Mouse (Mus musculus): Measurements from ENCODE around the gene E430018J23Rik. TPM values are rescaled to one million over a fixed set of nuclear protein-coding genes. Genes with fewer than 3 reads are reported as not detected.
"Not testable (repeated sequence)": the region's sequence is repeated elsewhere in the genome, so short reads cannot be mapped to it uniquely, and the experiment has no call there.

E430018J23Rik gene
- total RNA-seq (2021): 1 to 10 TPM; 5.4 to 6.4 TPM
- long read RNA-seq, partial matches to known transcripts: 0 of 1 reads
- long read RNA-seq, other reads (novel, unspliced or antisense): 1 of 1 reads

DNA sequence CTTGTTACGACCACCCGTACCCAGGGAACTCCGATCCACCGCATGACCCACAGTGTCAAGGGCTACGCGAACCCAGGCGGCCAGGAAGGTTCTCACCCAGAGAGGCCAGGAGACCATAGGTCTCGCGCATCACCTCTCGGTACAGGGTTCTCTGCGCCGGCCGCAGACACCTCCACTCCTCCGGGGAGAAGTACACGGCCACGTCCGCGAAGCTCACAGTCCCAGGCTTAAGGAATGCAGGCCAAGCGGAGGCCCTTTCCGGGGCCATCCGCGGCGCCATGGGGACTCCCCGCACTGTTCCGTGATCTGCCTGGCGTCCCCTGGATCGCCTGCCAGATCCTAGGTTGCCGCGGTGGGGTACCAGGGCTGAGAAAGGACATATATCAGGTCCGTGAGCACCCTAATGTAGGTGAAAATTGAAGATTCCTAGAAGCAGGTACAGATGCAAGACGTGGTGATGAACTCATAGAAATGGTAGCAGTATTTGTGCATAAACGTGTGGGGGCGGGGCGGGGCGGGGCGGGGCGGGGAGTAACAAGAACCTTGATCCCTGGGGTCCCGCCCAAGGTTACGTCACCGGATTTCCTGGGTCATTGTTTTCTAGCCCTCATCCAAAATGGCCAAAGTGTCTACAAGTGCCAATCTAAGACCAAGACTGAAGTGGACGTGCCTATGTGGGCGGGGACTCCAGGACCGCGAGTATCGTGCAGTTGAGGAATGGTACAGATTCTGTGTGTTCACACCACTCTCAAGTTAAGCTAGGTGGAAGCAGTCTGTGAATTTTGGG lies at the start of gene E430018J23Rik:
Gene E430018J23Rik (minus strand): TSS at position 473 of the 787 bp plus-strand sequence.
- DNase-seq (ENCODE audit: low spot score in 2 of 2): peak; percentile 96

DNA sequence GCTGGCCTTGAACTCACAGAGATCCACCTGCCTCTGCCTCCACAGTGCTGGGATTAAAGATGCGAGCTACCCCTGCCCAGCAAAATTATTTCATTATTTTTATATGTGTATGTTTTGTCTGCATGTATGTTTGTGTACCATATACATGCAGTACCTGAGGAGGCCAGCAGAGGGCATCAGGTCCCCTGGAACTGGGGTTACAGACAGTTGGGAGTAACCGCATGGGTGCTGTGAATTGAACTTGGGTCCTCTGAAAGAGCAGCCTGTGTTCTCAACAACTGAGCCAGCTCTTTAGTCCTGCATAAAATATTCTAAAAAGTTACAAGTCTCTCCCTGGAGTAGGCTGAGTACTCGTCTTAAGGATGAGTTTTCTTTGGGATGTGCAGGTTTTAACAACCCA lies 44.3 kb upstream of the E430018J23Rik start:
- DNase-seq (ENCODE audit: low spot score in 2 of 2): no peak

DNA sequence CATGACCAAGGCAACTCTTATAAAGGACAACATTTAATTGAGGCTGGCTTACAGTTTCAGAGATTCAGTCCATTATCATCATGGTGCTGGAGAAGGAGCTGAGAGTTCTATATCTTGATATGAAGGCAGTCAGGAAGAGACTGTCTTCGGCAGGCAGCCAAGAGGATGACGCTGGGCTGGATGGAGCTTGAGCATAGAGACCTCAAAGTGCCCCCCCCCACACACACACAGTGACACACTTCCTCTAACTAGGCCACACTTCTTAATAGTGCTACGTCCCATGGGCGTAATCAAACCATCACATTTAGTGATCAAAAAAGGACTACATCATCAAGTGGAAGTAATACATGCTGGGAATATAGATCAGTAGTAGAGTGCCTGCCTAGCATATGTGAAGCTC lies 41.8 kb upstream of the E430018J23Rik start:
- DNase-seq (ENCODE audit: low spot score in 2 of 2): no peak

DNA sequence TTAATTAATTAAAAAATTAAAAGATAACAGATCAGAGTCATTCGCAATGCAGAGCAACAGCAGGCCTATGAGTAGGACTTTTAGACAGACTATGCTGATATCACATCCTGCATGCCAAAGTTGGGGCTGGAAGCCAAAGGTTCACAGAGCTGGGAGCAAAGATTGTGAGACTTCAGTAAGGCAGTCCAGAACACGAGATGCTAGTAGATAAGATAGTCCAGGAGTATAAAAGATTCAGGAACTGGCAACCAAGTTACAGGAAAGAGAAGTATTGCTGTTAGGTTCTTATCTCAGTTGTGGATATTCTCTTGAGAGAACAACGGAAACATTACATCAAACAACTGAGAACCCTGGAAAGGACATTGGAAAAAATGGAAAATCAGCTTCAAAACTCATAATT lies 32.9 kb upstream of the E430018J23Rik start:
- no peak for DNase-seq (ENCODE audit: low spot score in 2 of 2)

DNA sequence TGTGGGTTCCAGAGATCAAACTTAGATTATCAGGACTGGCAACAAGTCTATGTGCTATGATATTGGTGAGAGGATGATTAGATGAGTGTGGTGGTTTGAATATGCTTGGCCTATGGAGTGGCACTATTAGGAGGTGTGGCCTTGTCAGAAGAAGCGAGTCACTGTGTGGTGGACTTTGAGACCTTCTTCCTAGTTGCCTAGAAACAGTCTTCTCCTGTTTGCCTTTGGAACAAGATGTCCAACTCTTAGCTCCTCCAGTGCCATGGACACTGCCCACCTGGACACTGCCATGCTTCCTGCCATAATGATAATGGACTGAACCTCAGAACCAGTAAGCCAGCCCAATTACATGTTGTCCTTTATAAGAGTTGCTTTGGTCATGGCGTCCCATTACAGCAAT lies 32.5 kb upstream of the E430018J23Rik start:
- no peak for DNase-seq (ENCODE audit: low spot score in 2 of 2)

DNA sequence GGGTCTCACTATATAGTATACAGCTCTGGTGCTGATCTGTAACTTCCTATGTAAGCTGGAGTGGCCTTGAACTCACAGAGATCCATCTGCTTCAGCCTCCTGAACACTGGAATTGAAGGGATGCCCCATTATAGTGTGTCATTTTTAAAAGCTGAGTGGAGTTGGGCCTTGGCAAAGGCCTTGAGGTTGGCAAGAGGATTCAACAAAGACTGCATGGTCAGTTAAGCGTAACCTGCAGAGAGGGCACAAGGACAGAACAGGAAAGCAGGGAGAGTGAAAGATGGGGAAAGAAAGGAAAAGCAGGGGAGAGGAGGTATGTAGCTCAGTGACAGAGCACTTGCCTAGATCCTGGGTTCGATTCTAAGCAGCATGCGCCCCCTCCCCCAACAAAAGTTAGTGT lies 31.9 kb upstream of the E430018J23Rik start:
- no peak for DNase-seq (ENCODE audit: low spot score in 2 of 2)

DNA sequence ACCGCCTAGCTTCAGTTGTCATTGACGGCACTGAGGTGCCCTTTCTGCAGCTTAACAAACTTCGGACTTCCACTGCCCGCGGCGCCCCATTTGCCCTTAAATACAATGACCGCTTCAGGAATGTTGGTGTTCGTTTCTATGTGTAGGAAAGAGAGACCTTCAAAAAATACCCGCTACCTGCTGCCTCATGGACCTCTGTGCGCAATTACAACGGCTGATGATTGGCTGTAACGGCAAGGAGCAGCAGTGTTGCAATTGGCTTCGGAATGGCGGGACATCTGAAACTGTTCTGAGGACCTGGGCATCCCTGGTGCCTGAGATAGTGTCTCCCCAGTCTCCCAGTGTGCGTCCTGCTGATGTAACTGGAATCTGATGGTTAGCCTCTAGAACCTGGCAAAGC lies 28.8 kb upstream of the E430018J23Rik start:
- DNase-seq (ENCODE audit: low spot score in 2 of 2): peak in 1 of 2 experiments; percentile 43

DNA sequence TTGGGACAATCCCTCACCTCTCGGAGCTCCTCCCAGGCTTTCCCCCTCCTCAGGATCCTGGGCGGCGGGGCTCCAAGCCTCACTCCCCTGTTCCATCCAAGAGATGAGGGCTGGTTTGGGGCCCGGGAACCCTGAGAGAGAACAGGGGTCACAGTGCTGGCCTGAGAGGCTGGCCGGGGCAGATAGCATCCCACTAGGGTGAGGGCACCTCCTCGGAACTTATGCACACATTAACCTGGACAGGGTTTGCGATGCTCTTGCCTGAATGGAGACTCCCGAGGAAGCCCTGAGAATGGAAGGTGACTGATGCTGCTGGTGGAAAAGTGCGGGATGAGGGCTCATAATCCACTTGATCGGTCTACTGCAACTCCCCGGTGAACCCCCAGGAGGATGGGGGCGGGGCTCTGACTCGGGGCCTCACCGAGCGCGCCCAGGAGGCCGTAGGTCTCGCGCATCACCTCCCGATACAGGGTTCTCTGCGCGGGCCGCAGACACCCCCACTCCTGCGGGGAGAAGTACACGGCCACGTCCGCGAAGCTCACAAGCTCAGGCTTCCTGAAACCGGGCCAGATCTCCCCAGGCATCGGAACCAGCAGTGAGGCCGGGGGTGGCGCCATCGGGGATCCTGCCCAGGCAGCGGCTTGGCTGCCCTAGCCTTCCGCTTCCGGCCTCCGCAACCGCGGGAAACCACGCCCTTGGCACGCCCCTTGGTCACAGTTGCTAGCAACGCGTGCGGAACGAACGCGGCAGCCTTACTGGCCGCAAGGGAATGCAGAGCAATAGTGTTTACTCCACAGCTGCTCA lies 28.2 kb upstream of the E430018J23Rik start, which contains the start of gene Zfp688:
Gene Zfp688 (minus strand): TSS at position 681 of the 804 bp plus-strand sequence.
- DNase-seq (ENCODE audit: low spot score in 2 of 2): peak; percentile 92 to 95

DNA sequence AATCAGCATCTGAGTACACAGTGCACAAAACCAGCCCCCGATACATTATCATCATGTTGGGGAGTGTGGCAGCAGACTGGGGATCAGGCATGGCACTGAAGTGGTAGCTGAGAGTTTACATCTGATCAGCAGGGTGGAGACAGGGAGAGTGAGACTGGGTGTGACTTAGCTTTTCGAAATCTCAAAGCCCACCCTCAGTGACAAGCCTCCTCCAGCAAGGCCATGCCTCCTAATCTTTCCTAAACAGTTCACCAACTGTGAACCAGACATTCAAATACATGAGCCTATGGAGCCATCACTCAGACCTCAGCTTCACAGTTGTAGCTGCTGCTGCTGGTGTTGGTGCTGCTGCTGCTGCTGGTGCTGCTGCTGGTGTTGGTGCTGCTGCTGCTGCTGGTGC lies 18.0 kb upstream of the E430018J23Rik start:
- DNase-seq (ENCODE audit: low spot score in 2 of 2): no peak

DNA sequence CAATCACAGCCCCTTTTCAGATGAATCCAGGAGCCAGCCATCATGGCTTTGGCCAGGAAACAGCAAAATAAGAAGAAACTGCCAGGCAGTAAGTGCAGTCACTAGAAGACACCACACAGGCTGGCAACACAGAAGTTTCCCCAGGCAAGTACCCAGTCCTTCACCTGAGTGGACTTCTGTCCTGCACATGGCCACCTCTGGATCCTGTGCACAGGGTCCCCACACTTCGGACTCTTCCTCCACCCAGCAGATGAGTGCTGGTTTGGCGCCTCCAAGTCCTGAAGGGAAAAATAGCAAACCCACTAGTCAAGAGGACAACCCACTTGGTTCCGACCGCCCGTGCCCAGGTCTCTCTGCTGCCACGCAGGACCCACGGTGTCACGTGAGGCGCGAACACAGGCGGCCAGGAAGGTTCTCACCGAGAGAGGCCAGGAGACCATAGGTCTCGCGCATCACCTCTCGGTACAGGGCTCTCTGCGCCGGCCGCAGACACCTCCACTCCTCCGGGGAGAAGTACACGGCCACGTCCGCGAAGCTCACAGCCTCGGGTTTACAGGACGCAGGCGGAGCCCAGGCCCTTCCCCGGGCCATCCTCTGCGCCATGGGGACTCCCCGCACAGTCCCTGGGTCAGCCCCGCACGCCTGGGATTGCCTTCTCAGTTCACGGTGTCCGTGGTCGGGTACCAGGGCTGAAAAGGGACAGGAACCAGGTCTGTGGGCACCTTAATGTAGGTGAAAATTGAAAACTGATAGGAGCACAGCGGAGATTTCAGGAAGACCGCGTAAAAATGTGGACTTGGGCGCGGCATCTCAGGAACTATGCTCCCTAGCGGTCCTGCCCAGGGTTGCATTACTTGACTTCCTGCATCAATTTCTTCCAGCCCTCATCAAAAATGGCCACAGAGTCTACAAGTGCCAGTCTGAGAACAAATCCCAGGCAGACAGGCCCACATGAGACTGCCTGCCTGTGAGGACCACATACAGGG lies 12.9 kb upstream of the E430018J23Rik start, which contains the start of gene Zfp764:
Gene Zfp764 (minus strand): TSS at position 821 of the 986 bp plus-strand sequence.
- peak; percentile 87 to 90 for DNase-seq (ENCODE audit: low spot score in 2 of 2)

DNA sequence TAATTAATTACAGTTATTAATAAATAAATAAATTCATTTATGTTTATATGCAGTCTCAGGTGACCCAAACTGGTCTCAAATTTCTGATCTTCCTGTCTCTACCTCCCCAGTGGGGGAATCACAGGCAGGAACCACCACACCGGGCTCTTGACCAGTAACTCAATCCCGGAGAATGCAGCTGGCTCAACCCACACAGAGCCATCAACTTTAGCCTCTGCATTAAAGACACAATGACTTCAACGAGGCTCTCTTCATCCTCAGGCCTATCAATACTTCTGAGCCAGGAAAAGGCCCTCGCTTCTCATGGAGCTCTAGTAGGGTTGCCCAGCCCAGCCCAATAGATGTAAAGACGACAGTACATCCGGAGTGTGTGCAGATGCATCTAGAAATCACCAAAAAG lies 10.7 kb upstream of the E430018J23Rik start:
- not testable (repeated sequence) for DNase-seq (ENCODE audit: low spot score in 2 of 2)

DNA sequence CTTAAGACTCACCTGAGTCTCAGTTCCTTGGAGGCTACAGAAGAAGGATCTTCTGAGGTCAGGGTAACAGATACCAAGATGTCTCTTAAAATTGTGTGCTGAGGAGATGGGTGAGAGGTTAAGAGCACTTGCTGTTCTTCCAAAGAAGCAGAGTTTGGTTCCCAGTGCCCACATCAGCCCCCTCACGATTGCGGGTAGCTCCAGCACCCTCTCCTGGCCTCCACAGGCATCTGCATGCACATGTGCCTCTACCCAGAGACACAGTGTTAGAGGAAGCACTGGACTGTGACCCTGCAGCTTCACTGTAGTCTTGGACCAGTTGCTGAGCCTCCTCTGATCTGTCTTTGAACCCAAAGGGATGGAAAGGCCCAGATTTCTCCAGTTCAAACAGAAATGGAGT lies 9.6 kb upstream of the E430018J23Rik start:
- DNase-seq (ENCODE audit: low spot score in 2 of 2): no peak

DNA sequence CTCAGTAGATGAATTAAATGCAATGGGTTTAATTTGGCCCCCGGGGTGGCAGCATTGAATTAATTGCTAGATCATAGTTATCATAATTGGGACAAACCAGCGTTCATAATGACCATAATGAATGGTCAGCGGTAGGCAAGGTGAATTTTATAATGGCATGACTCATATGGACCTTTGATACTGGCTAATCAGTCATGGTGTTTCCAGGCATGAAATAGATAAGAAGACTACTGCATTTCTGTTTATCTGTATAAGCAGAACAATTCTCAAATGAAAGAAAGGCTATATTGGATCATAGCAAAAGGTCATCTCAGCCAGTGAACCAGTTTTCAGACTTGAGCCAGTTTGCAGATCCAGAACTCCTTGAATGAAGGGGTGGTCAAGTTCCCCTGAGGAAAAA lies 6.9 kb upstream of the E430018J23Rik start:
- no peak for DNase-seq (ENCODE audit: low spot score in 2 of 2)

DNA sequence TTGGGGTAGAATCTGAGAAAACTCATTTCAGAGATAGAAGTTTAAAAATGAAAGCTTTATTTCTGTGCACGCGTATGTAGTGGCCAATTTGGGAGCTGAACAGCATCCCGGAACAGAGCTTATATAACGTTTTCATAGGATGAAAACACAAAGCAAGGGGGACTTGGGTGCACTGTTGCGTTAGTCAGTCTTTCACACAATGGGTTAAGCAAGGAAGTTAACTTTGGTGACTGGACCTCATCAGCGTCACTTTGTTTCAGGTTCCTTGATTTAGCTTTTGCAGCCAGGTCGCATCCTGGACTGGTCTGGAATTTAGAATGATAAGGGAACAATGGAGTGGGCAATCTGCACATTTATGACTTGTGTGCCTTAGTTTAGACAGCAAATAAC lies 510 bp upstream of the E430018J23Rik start:
- DNase-seq (ENCODE audit: low spot score in 2 of 2): no peak

DNA sequence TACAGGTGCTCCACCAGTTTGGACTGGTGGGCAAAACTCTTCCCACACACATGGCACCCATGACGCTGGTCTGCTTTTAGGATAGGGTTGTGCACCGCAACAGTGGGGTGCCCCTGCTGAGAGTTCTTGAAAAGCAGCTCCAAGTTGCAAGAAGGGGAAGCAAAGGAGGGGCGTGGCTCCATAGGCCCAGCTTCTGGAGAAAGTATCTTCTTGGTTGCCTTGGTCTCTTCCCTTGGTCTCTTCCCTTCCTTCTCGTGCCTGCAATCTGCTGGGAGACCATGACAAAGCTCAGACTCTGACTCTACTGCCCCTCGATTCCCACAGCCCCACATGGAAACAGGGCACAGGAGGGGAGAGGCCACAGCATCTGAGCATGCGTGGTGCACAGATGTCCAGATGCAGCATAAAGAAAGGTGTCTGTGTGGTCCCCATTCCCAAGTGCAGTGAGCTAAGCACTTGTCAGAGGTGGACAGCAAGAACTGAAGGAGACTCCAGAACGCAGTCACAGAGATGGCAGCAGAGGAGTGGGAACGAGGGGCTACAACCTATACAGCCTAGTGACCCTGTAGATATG lies 1.1 kb downstream of the E430018J23Rik start:
- DNase-seq (ENCODE audit: low spot score in 2 of 2): no peak

DNA sequence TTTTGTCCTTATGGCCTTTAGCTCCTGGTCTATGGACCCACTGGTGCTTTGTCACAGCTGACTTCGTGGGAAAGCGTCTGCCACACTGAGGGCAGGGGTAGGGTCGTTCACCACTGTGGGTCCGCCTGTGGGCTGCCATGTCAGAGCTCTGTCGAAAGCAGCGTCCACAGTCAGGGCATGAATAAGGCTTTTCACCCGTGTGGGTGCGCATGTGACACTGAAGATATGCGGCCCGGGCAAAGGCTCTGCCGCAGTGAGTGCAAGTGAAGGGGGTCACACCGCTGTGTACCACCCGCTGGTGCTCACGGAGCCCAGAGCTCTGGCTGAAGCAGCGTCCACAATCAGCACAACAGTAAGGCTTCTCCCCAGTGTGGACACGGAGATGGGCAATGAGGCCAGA lies 1.9 kb downstream of the E430018J23Rik start:
- DNase-seq (ENCODE audit: low spot score in 2 of 2): no peak

DNA sequence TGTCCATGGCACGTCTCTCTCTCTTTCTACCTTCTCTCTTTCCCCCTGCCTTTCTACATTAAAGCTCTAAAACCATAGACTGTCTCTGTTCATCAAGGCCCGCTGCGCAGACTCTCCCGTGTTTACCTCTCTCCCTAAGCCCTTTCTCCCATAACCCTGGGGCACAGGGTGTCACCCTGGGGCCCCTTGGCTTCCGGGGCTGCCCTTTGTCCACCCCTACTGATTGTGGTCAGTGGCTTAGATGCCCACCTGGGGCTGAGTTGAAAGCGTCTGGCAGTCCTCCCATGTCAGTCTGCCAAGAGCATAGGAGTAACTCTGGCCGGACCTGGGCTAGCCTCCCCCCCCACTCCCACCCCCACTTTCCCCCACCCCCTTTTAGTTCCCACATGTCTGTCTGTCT lies 3.1 kb downstream of the E430018J23Rik start:
- DNase-seq (ENCODE audit: low spot score in 2 of 2): no peak

DNA sequence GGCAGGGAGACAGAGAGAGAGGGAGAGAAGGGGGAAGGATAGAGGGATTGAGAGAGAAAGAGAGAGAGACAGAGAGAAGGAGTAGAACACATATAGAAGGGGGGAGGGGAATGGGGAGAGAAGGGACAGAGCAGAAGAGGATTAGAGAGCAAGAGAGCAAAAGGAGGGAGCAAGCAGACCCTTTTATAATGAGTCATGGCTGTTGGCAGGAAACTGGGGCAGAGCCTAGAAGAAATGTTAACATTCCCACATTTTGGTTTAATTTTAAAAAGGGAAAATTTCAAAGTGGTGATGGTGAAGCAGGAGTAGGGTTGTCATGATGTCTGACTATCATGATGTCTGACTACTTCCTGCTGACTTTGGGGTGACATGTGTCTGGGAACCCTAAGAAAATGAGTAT lies 5.2 kb downstream of the E430018J23Rik start:
- DNase-seq (ENCODE audit: low spot score in 2 of 2): not testable (repeated sequence)

DNA sequence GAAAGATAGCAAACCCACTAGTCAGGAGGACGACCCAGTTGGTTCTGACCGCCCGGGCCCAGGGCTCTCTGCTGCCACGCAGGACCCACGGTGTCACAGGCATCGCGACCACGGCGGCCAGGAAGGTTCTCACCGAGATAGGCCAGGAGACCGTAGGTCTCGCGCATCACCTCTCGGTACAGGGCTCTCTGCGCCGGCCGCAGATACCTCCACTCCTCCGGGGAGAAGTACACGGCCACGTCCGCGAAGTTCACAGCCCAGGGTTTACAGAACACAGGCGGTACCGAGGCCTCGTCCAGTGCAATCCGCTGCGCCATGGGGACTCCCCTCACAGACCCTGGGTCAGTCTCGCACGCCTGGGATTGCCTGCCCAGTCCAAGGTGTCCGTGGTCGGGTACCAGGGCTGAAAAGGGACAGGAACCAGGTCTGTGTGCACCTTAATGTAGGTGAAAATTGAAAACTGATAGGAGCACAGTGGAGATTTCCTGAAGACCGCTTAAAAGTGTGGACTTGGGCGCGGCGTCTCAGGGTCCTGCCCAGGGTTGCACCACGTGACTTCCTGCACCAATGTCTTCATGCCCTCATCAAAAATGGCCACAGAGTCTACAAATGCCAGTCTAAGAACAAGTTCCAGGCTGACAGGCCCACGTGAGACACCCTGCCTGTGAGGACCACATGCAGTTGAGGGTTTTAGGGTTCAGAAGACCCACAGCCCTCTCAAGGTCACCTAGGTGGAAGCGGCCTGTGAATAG lies 6.6 kb downstream of the E430018J23Rik start, which contains the start of gene 9130019O22Rik:
Gene 9130019O22Rik (minus strand): TSS at position 526 of the 752 bp plus-strand sequence.
- peak; percentile 87 to 91 for DNase-seq (ENCODE audit: low spot score in 2 of 2)

DNA sequence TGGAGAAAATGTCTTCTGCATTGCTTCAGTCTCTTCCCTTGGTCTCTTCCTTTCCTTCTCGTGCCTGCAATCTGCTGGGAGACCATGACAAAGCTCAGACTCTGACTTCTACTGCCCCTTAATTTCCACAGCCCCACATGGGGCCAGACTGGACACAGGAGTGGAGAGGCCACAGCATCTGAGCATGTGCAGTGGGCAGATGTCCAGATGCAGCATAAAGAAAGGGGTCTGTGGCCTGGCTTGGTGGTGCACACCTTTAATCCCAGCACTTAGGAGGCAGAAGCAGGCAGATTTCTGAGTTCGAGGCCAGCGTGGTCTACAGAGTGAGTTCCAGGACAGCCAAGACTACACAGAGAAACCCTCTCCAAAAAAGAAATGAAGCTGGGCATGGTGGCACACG lies 7.9 kb downstream of the E430018J23Rik start:
- DNase-seq (ENCODE audit: low spot score in 2 of 2): not testable (repeated sequence)
